Mouse (Mus musculus): ENCODE results near the gene Catsperz. TPM values are rescaled to one million over a fixed set of nuclear protein-coding genes. Genes with fewer than 3 reads are reported as not detected.

The Catsperz gene
- polyA plus RNA-seq (2017; shearing (Covaris generic)) = under 1 TPM in 1 of 2 experiments, not detected in 1; 0.33 TPM

GRCm38 (mm10) chr19:6925307-6925573 lies at the start of gene Catsperz:
TSS of gene Catsperz (minus strand) at chr19:6925380.

GRCm38 (mm10) chr19:6974211-6975205 lies 49.3 kb upstream of the Catsperz start, which contains the start of gene Ppp1r14b:
TSS of gene Ppp1r14b (plus strand) at chr19:6974968.

GRCm38 (mm10) chr19:6942249-6942691 lies 17.1 kb upstream of the Catsperz start, which contains the start of gene Gpr137:
TSS of gene Gpr137 (minus strand) at chr19:6942480.

GRCm38 (mm10) chr19:6941372-6942248 lies 16.4 kb upstream of the Catsperz start, which contains the start of gene Bad:
TSS of gene Bad (plus strand) at chr19:6941861.

GRCm38 (mm10) chr19:6934195-6934977 lies 9.2 kb upstream of the Catsperz start, which contains the start of gene Kcnk4:
TSS of gene Kcnk4 (minus strand) at chr19:6934515.

GRCm38 (mm10) chr19:6921647-6922567 lies 3.3 kb downstream of the Catsperz start, which contains the start of gene Esrra:
TSS of gene Esrra (minus strand) at chr19:6921813.

GRCm38 (mm10) chr19:6909507-6910289 lies 15.5 kb downstream of the Catsperz start, which contains the start of the genes Trmt112 and Prdx5:
TSS of gene Trmt112 (plus strand) at chr19:6909698.
TSS of gene Prdx5 (minus strand) at chr19:6910106.

Other genes starting within 250 kb of the Catsperz start
- gene Rps6ka4, start 84.7 kb downstream of the Catsperz start, polyA plus RNA-seq (2017; shearing (Covaris generic)) = 10 to 100 TPM; 32.1 to 47.3 TPM
- gene Ccdc88b, start 67.2 kb downstream of the Catsperz start, polyA plus RNA-seq (2017; shearing (Covaris generic)) = 10 to 100 TPM; 30.5 to 40.5 TPM
- 100 to 1,000 TPM; 129 to 191 TPM for gene Trmt112, start 15.7 kb downstream of the Catsperz start, polyA plus RNA-seq (2017; shearing (Covaris generic))
- gene Prdx5, start 15.3 kb downstream of the Catsperz start, polyA plus RNA-seq (2017; shearing (Covaris generic)) = 100 to 1,000 TPM; 217 to 252 TPM
- gene Esrra, start 3.6 kb downstream of the Catsperz start, polyA plus RNA-seq (2017; shearing (Covaris generic)) = 10 to 100 TPM; 23.4 to 32.9 TPM
- gene Kcnk4, start 9.1 kb upstream of the Catsperz start, polyA plus RNA-seq (2017; shearing (Covaris generic)) = under 1 TPM in 1 of 2 experiments, not detected in 1; 0.69 TPM
- 10 to 100 TPM; 42.6 to 47.0 TPM for gene Bad, start 16.5 kb upstream of the Catsperz start, polyA plus RNA-seq (2017; shearing (Covaris generic))
- gene Gpr137, start 17.1 kb upstream of the Catsperz start, polyA plus RNA-seq (2017; shearing (Covaris generic)) = 10 to 100 TPM in 1 of 2 experiments, 1 to 10 TPM in 1; 9.9 to 16.8 TPM
- gene Ppp1r14b, start 49.6 kb upstream of the Catsperz start, polyA plus RNA-seq (2017; shearing (Covaris generic)) = 100 to 1,000 TPM; 131 to 187 TPM
- 10 to 100 TPM; 13.2 to 40.9 TPM for gene Plcb3, start 51.1 kb upstream of the Catsperz start, polyA plus RNA-seq (2017; shearing (Covaris generic))
- gene Fkbp2, start 55.1 kb upstream of the Catsperz start, polyA plus RNA-seq (2017; shearing (Covaris generic)) = 10 to 100 TPM; 38.9 to 52.9 TPM
- 1 to 10 TPM; 6.6 to 6.7 TPM for gene Vegfb, start 62.3 kb upstream of the Catsperz start, polyA plus RNA-seq (2017; shearing (Covaris generic))
- 10 to 100 TPM; 39.0 to 42.5 TPM for gene Dnajc4, start 67.2 kb upstream of the Catsperz start, polyA plus RNA-seq (2017; shearing (Covaris generic))
- gene Nudt22, start 70.7 kb upstream of the Catsperz start, polyA plus RNA-seq (2017; shearing (Covaris generic)) = 10 to 100 TPM; 22.2 to 30.1 TPM
- 1 to 10 TPM; 5.4 to 5.7 TPM for gene Trpt1, start 70.8 kb upstream of the Catsperz start, polyA plus RNA-seq (2017; shearing (Covaris generic))
- gene Fermt3, start 94.1 kb upstream of the Catsperz start, polyA plus RNA-seq (2017; shearing (Covaris generic)) = 100 to 1,000 TPM; 317 to 350 TPM
- 100 to 1,000 TPM; 136 to 151 TPM for gene Stip1, start 114.6 kb upstream of the Catsperz start, polyA plus RNA-seq (2017; shearing (Covaris generic))
- gene Macrod1, start 131.4 kb upstream of the Catsperz start, polyA plus RNA-seq (2017; shearing (Covaris generic)) = 10 to 100 TPM in 1 of 2 experiments, 1 to 10 TPM in 1; 9.7 to 21.0 TPM
- gene Flrt1, start 180.3 kb upstream of the Catsperz start, polyA plus RNA-seq (2017; shearing (Covaris generic)) = not detected

Measured in activated CD4-positive, CD25-positive, alpha-beta regulatory T cell (primary cell).